Mouse (Mus musculus) cortical plate, adult 2 months (tissue): ENCODE measurements around the gene Ccdc13. TPM values are rescaled to one million over a fixed set of nuclear protein-coding genes. Genes with fewer than 3 reads are reported as not detected.

Experiments used
- H3K27ac ChIP-seq: fragments of 200-500 bp; 2 replicates; pipeline ENCODE4 v1.5.1; 2012; ENCODE audit warnings: low read length, control low read depth, inconsistent platforms; ENCODE audit not compliant: insufficient read depth
- H3K4me1 ChIP-seq: fragments of 200-500 bp; 2 replicates; pipeline ENCODE4 v1.6.1; 2011; ENCODE audit warnings: low read length; ENCODE audit not compliant: control insufficient read depth, insufficient read depth
- H3K4me3 ChIP-seq: fragments of 200-500 bp; 2 replicates; pipeline ENCODE4 v1.5.1; 2011; ENCODE audit warnings: mild to moderate bottlenecking, low read length, control low read depth; ENCODE audit not compliant: insufficient read depth
- CTCF ChIP-seq: fragments of 200-500 bp; IDR thresholded peaks from 2 replicates; pipeline ENCODE4 v1.5.1; 2011; ENCODE audit warnings: mild to moderate bottlenecking, control low read depth, low read length; ENCODE audit not compliant: insufficient read depth; ENCODE audit errors: extremely low read depth
- POLR2A ChIP-seq: fragments of 200-500 bp; IDR thresholded peaks from 2 replicates; pipeline ENCODE4 v1.6.1; 2011; ENCODE audit warnings: mild to moderate bottlenecking, low read length, control low read depth; ENCODE audit not compliant: insufficient read depth; ENCODE audit errors: extremely low read depth
- polyA plus RNA-seq: library from polyadenylated mRNA; depleted of rRNA; stranded (reverse); fragments of >200 nt; gene quantifications from 2 replicates; pipeline ENCODE4 v1.2.3, GENCODE M21; 2012; rRNA removed

The Ccdc13 gene
- polyA plus RNA-seq: 11.8 and 13.4 TPM in 2 replicates

DNA sequence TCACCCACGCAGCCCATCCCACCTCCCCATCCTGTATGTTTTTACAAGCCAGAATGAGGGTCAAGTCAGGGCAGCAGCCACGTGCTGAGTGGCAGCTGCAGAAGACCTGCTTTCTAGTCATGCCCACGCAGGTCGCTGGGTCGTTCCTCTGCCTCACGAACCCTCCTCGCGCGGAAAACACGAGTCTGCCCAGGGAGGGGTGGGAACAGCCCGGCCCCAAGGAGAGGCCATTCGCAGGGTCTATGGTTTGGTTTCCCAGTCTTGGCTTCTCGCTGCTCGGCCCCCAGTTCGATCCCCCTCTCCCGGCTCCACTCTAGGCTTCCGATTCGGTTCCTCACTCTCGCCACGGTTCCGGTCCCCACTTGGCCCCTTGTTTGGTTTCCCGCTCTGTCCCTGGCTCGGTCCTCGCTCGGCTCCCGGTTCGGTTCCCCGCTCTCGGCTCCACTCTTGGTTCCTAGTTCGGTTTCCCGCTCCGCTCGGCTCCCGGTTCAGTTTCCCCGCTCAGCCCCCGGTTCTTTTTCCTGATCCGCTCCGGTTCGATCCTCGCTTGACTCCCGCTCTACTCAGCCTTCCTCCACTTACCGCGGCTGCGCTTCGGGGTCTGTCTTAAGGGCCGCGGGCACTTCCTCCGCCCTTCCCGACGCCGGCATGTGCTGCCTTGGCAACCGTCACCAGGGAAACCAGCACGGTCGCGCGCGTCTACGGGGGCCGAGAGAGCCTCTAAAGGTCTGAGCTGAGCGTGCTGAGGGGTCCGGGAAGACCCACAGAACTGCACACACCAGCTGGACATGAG, at the start of gene Ccdc13:
Ccdc13 (minus strand) TSS at position 633 of the 793 bp plus-strand sequence.
- Histone ChIP-seq H3K27ac (no peak within 1 kb of the TSS), H3K4me3 (peak within 1 kb of the TSS; percentile 37), H3K4me1 (no peaks in the 10 kb centered on the region)
- TF ChIP-seq CTCF: no peak
- 0 out of 2 replicates have a peak, but pooled peaks have one; percentile 31 for TF ChIP-seq POLR2A

DNA sequence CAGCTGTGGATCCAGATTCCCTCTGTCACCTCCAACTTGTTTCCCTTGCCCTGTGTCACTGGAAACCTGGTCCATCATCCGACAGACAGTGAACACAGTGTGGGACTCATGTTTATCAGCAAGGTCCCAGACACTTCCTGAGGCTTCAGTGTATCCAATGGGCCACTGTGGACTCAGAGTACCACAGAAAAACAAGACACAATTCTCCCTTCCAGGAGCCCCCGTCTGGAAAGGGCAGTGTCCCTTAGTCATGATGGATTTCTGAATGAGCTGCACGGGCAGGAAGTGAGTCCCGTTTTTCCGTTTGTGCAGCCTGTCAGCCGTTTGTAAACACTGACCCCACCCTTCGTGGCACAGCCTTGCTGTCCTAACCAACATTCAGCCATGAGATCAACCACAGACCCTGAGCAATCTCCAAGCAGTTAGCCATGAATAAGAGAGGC, 42.8 kb upstream of the Ccdc13 start:
- H3K4me1 ChIP-seq: no peaks in the 10 kb centered on the region
- H3K27ac ChIP-seq: no peak overlapping the region
- TF ChIP-seq CTCF (no peak), POLR2A (no peak)
- H3K4me3 ChIP-seq: no peak overlapping the region

DNA sequence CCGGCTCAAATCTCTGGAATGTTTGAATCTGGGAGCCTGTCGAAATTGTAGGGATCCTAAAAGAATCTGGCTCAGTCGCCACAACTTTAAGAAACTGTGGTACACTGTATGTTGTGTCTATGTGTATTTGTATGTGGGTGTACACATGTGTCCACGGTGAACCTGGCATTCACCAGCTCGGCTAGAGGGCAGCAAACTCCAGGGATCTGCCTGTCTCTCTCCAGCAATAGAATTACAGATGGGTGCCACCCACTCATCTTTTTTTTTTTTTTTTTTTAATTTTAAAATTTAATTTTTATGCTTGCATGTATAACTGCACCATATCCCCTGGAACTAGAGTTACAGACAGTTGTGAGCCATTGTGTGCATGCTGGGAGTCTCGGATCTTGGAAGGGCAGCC, 42.0 kb upstream of the Ccdc13 start:
- Histone ChIP-seq H3K27ac (no peak overlapping the region), H3K4me1 (peaks cover 1% of the 10 kb centered on the region; the same call in 1 of the 2 replicates), H3K4me3 (no peak overlapping the region)
- TF ChIP-seq CTCF (peak; percentile 43; the same call in 1 of the 2 replicates), POLR2A (no peak)

DNA sequence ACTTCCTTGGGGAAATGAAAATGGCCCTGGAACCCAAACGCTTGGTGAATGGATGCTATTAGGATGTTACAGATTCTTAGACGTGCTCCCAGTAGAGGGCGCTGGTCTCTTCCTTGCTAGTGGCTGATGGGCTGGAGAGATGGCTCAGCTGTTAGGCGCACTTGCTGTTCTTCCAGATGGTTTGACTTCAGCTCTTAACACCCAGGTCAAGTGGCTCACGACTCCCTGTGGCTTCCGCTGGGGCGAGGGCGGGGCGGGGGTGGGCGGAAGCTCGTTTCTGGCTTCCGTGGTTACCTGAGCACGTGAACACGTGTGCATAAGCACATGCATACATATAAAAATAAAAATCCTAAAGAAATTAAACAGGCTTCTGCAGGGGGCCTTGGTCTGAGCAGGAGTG, 41.6 kb upstream of the Ccdc13 start:
- TF ChIP-seq CTCF (peak; percentile 67), POLR2A (no peak)
- H3K27ac ChIP-seq: no peak overlapping the region
- peaks cover 1% of the 10 kb centered on the region; the same call in 1 of the 2 replicates for H3K4me1 ChIP-seq
- no peak overlapping the region for H3K4me3 ChIP-seq

- TF ChIP-seq POLR2A: no peak
- peak; percentile 82 for TF ChIP-seq CTCF
These were observed 37.9 kb upstream of the Ccdc13 start for GRCm38 (mm10) chr9:121877052-121877740.

DNA sequence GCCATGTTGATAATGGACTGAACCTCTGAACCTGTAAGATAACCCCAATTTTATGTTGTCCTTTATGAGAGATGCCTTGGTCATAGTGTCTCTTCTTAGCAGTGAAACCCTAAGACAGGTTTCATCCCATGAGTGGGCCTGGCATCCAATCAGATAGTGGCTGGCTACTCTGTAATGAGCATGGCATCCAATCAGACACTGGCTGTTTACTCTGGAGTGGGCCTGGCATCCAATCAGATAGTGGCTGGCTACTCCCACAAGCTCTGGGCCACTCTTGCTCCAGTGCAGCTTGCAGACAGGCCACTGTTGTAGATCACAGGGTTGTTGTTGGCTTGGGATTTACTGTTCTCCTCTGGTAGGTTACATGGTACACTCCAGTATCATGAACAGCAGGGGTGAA, 34.3 kb upstream of the Ccdc13 start:
- H3K4me1 ChIP-seq: peaks cover 1% of the 10 kb centered on the region; the same call in 1 of the 2 replicates
- no peak overlapping the region for H3K4me3 ChIP-seq
- no peak overlapping the region for H3K27ac ChIP-seq
- no peak for TF ChIP-seq POLR2A
- no peak for TF ChIP-seq CTCF

More at GRCm38 (mm10) chr9:121877052-121877740, 37.9 kb upstream of the Ccdc13 start:
- peaks cover 1% of the 10 kb centered on the region; the same call in 1 of the 2 replicates for H3K4me1 ChIP-seq
- H3K4me3 ChIP-seq: no peak overlapping the region
- H3K27ac ChIP-seq: no peak overlapping the region

DNA sequence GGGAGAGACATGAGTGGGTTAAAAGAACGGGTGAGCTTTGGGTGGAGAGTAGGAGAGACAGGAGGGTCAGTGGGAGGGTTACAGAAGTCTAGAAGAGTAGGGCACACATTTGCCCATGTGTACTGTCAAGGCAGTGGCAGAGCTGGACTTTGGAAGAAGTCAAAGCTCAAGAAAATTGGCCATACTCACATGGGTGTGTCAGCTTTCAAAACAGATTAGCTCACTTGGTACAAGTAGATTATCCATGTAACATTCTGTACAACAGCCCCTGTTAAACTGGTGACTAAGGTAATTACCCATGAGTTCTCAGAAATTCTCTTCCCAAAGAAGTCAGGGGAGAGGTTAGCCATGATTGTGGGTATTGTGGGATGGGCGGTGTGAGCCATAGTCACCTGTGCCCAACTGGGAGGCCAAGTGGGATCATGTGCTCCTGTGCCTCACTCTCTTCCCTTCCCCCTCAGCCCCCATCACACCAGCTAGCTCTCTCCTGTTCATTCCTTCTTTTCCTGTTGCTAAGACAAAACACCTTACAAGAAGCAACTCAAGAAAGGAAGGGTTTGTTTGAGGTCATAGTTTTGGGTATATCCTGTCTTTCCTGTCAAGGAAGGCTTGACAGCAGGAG, 32.9 kb upstream of the Ccdc13 start:
- peaks cover 1% of the 10 kb centered on the region; the same call in 1 of the 2 replicates for H3K4me1 ChIP-seq
- TF ChIP-seq CTCF (no peak), POLR2A (no peak)
- no peak overlapping the region for H3K4me3 ChIP-seq
- H3K27ac ChIP-seq: no peak overlapping the region

DNA sequence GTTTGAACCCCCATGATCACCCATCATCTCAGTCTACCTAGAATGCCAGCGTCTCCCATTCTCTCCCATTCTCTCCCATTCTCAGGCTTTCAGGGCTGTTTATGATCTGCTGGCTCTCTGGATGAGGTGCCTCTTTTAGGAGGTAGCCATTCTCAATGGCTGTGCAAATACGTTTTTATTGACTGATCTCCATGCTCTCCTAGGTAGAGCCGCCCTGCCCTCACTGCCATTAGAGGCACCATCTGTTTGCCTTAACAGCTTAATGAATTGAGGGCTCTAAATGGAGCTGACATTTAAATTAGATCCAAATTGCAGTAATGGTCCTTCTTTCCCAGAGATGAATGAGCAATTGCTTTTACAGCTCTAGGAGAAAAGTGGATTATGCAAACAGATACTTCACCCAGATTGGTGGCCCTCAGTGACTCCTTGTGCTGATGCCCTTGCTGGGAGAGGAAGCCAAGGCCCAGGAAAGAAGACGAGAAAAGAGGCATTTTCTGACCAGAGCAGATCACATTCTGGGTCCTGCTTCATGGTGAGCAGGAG, 30.8 kb upstream of the Ccdc13 start:
- TF ChIP-seq CTCF: no peak
- no peak for TF ChIP-seq POLR2A
- Histone ChIP-seq H3K4me1 (no peaks in the 10 kb centered on the region), H3K4me3 (no peak overlapping the region)

DNA sequence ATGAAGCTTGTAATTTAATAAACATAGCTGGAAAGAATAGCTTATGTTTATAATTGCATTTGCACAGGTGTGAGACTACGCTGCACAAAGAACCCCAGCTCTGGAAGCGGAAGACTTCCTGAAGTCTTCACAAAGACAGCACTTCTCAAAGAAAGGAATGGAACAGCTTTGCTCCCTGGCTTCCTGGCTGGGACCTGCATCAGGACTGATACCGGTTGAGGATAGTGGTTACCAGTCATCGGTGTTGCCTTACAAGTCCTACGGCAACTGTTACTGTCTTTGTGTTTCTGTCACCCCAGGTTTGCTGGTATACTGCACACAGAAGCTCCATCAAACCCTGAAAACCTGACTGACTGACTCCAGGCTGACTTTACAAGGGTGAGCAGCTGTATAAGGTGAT, 30.2 kb upstream of the Ccdc13 start:
- Histone ChIP-seq H3K4me3 (no peak overlapping the region), H3K4me1 (no peaks in the 10 kb centered on the region), H3K27ac (no peak overlapping the region)
- no peak for TF ChIP-seq POLR2A
- no peak for TF ChIP-seq CTCF

More for the DNA sequence above, 30.8 kb upstream of the Ccdc13 start:
- H3K27ac ChIP-seq: no peak overlapping the region

- TF ChIP-seq POLR2A (no peak), CTCF (no peak)
- no peak overlapping the region for H3K27ac ChIP-seq
These were observed 29.0 kb upstream of the Ccdc13 start for GRCm38 (mm10) chr9:121868236-121868635.

More at GRCm38 (mm10) chr9:121868236-121868635, 29.0 kb upstream of the Ccdc13 start:
- H3K4me3 ChIP-seq: no peak overlapping the region
- no peaks in the 10 kb centered on the region for H3K4me1 ChIP-seq
